Mouse (Mus musculus): ENCODE data around the gene Selenbp1. TPM values are rescaled to one million over a fixed set of nuclear protein-coding genes. Genes with fewer than 3 reads are reported as not detected.
"Not testable (repeated sequence)": the region's sequence is repeated elsewhere in the genome, so short reads cannot be mapped to it uniquely, and the experiment has no call there.

Gene Selenbp1
- total RNA-seq, 2 experiments from 2014 or later, result 10.1 to 28.6 TPM

- no peak for TF ChIP-seq CTCF (IDR thresholded peaks at IDR 0.05)
- Histone ChIP-seq H3K4me3 (no peak overlapping the region), H3K27ac (no peak overlapping the region)
- no peak for DNase-seq
- intact Hi-C loops (cut with DNase I), result no loop called here
Observed at GRCm38 (mm10) chr3:94918845-94919244, 14.0 kb upstream of the Selenbp1 start.

GRCm38 (mm10) chr3:94921104-94921503, 11.8 kb upstream of the Selenbp1 start:
- H3K27ac ChIP-seq, result no peak overlapping the region
- H3K4me3 ChIP-seq, result no peak overlapping the region
- TF ChIP-seq CTCF (IDR thresholded peaks at IDR 0.05), result no peak
- no peak for DNase-seq
- intact Hi-C loops (cut with DNase I), result no loop called here

- DNase-seq, result no peak
- H3K27ac ChIP-seq, result no peak overlapping the region
- H3K4me3 ChIP-seq, result no peak overlapping the region
- intact Hi-C loops (cut with DNase I), result no loop called here
- no peak for TF ChIP-seq CTCF (IDR thresholded peaks at IDR 0.05)
Observed at GRCm38 (mm10) chr3:94922333-94922732, 10.5 kb upstream of the Selenbp1 start.

GRCm38 (mm10) chr3:94924688-94925087, 8.2 kb upstream of the Selenbp1 start:
- intact Hi-C loops (cut with DNase I), result no loop called here
- no peak for DNase-seq
- TF ChIP-seq CTCF (IDR thresholded peaks at IDR 0.05), result no peak

GRCm38 (mm10) chr3:94926301-94926736, 6.5 kb upstream of the Selenbp1 start:
- DNase-seq; intact Hi-C loops (cut with DNase I); H3K4me3 ChIP-seq; H3K27ac ChIP-seq: not testable (repeated sequence)

More at GRCm38 (mm10) chr3:94924688-94925087, 8.2 kb upstream of the Selenbp1 start:
- Histone ChIP-seq H3K4me3 (no peak overlapping the region), H3K27ac (no peak overlapping the region)

- intact Hi-C loops (cut with DNase I); H3K27ac ChIP-seq; H3K4me3 ChIP-seq; DNase-seq: not testable (repeated sequence)
Observed at GRCm38 (mm10) chr3:94928979-94929378, 3.9 kb upstream of the Selenbp1 start.

GRCm38 (mm10) chr3:94930386-94931266, 2.2 kb upstream of the Selenbp1 start:
- peak overlapping the region; percentile 31; the same call in 1 of the 2 replicates for H3K27ac ChIP-seq
- DNase-seq, result peak; percentile 26
- intact Hi-C loops (cut with DNase I); H3K4me3 ChIP-seq: not testable (repeated sequence)

GRCm38 (mm10) chr3:94931427-94932082, 1.3 kb upstream of the Selenbp1 start:
- DNase-seq; H3K4me3 ChIP-seq; intact Hi-C loops (cut with DNase I); H3K27ac ChIP-seq: not testable (repeated sequence)

GRCm38 (mm10) chr3:94932279-94932678, 577 bp upstream of the Selenbp1 start:
- intact Hi-C loops (cut with DNase I); DNase-seq: not testable (repeated sequence)
- peak overlapping the region; percentile 68 for H3K4me3 ChIP-seq

GRCm38 (mm10) chr3:94933604-94934003, 748 bp downstream of the Selenbp1 start:
- intact Hi-C loops (cut with DNase I); DNase-seq: not testable (repeated sequence)
- H3K27ac ChIP-seq, result 0 out of 2 replicates have a peak overlapping the region, but pooled peaks have one; percentile 32
- peak overlapping the region; percentile 68 for H3K4me3 ChIP-seq

More at GRCm38 (mm10) chr3:94932279-94932678, 577 bp upstream of the Selenbp1 start:
- H3K27ac ChIP-seq, result peak overlapping the region; percentile 90

GRCm38 (mm10) chr3:94934564-94934963, 1.7 kb downstream of the Selenbp1 start:
- DNase-seq; H3K27ac ChIP-seq; intact Hi-C loops (cut with DNase I); H3K4me3 ChIP-seq: not testable (repeated sequence)

- peak overlapping the region; percentile 59 for H3K27ac ChIP-seq
- H3K4me3 ChIP-seq; intact Hi-C loops (cut with DNase I): not testable (repeated sequence)
- peak; percentile 73 for DNase-seq
Observed at GRCm38 (mm10) chr3:94935332-94935731, 2.5 kb downstream of the Selenbp1 start.

- H3K27ac ChIP-seq; intact Hi-C loops (cut with DNase I); DNase-seq; H3K4me3 ChIP-seq: not testable (repeated sequence)
Observed at GRCm38 (mm10) chr3:94936147-94936546, 3.3 kb downstream of the Selenbp1 start.

- intact Hi-C loops (cut with DNase I); H3K27ac ChIP-seq; DNase-seq; H3K4me3 ChIP-seq: not testable (repeated sequence)
Observed at GRCm38 (mm10) chr3:94937194-94937593, 4.3 kb downstream of the Selenbp1 start.

GRCm38 (mm10) chr3:94940033-94940432, 7.2 kb downstream of the Selenbp1 start:
- H3K4me3 ChIP-seq; intact Hi-C loops (cut with DNase I); DNase-seq; H3K27ac ChIP-seq: not testable (repeated sequence)

- H3K4me3 ChIP-seq; intact Hi-C loops (cut with DNase I); H3K27ac ChIP-seq; DNase-seq: not testable (repeated sequence)
Observed at GRCm38 (mm10) chr3:94942211-94942967, 9.5 kb downstream of the Selenbp1 start.
